Mouse (Mus musculus) C2C12 (cell line): ENCODE measurements around the gene Otop2. TPM values are rescaled to one million over a fixed set of nuclear protein-coding genes. Genes with fewer than 3 reads are reported as not detected.

Source experiments
- H3K27me3 ChIP-seq: one replicate; pipeline ENCODE4 v1.6.1; 2011; ENCODE audit not compliant: control insufficient read depth, insufficient read depth, insufficient read length
- H3K36me3 ChIP-seq: one replicate; pipeline ENCODE4 v1.6.1; 2011; ENCODE audit not compliant: control insufficient read depth, insufficient read depth
- H3K4me3 ChIP-seq: one replicate; pipeline ENCODE4 v1.5.1; 2011; ENCODE audit warnings: mild to moderate bottlenecking, control low read depth; ENCODE audit not compliant: poor library complexity, insufficient read depth, severe bottlenecking
- H3K79me2 ChIP-seq: one replicate; pipeline ENCODE4 v1.6.1; 2011; ENCODE audit not compliant: control insufficient read depth, insufficient read depth
- H3K79me3 ChIP-seq: one replicate; pipeline ENCODE4 v1.6.1; 2011; ENCODE audit warnings: low read depth, control low read depth
- H3ac ChIP-seq: one replicate; pipeline ENCODE3; 2011; ENCODE audit warnings: low read depth; ENCODE audit not compliant: control insufficient read depth, insufficient read length
- CEBPB ChIP-seq: IDR thresholded peaks from one replicate; pipeline ENCODE4 v1.6.1; 2011; ENCODE audit warnings: low read depth, mild to moderate bottlenecking, control low read depth, moderate library complexity
- CTCF ChIP-seq: IDR thresholded peaks from one replicate; pipeline ENCODE4 v1.5.1; 2011; ENCODE audit not compliant: control insufficient read depth, insufficient read depth, insufficient read length
- FOSL1 ChIP-seq: IDR thresholded peaks from one replicate; pipeline ENCODE4 v1.8.0; 2011; ENCODE audit warnings: mild to moderate bottlenecking, low read length; ENCODE audit not compliant: poor library complexity, insufficient read depth, severe bottlenecking
- MAX ChIP-seq: IDR thresholded peaks from one replicate; pipeline ENCODE4 v1.6.1; 2011; ENCODE audit warnings: mild to moderate bottlenecking, control low read depth
- MYOD1 ChIP-seq: IDR thresholded peaks from one replicate; pipeline ENCODE4 v1.6.1; 2011; ENCODE audit warnings: low read depth; ENCODE audit not compliant: control insufficient read depth, insufficient read length
- MYOG ChIP-seq: IDR thresholded peaks from one replicate; pipeline ENCODE4 v1.6.1; 2011; ENCODE audit not compliant: control insufficient read depth, insufficient read length; ENCODE audit errors: extremely low read depth
- USF1 ChIP-seq: IDR thresholded peaks from one replicate; pipeline ENCODE4 v1.6.1; 2011; ENCODE audit warnings: low read depth, mild to moderate bottlenecking, control low read depth, moderate library complexity
- polyA plus RNA-seq: library from polyadenylated mRNA; unstranded; fragments of >200 nt; fragmentation: generic; extraction: Trizol; gene quantifications from one replicate; pipeline ENCODE4 v1.2.1, GENCODE M21; 2012; ENCODE audit warnings: missing spikeins

Gene Otop2
- polyA plus RNA-seq, 1 experiment = not detected

DNA sequence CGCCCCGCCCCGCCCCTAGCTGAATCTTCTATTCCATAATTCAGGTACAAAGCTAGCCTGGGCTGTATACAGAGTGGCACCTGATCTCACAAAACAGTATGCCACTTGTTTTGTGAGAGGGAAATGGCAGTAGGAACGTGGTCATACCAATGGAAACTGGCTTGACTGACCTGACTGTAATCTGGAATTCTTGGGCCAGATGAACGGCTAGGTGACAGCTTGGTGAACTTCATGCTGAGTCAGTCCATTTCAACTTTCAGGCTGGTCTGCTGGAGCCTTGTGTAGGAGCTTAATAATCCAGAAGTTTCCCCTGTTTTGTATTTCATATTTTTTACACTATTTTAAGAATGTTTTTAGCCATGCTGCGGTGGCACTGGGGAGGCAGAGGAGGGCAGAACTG lies 28.8 kb upstream of the Otop2 start:
- Histone ChIP-seq H3K79me3 (no peaks in the 10 kb centered on the region), H3K36me3 (no peaks in the 10 kb centered on the region), H3K4me3 (peak overlapping the region; percentile 56), H3K27me3 (no peaks in the 10 kb centered on the region), H3K79me2 (no peaks in the 10 kb centered on the region), H3ac (no peak overlapping the region)
- TF ChIP-seq CTCF (no peak), USF1 (no peak), MYOG (no peak), CEBPB (no peak), MAX (no peak), FOSL1 (no peak), MYOD1 (no peak)

DNA sequence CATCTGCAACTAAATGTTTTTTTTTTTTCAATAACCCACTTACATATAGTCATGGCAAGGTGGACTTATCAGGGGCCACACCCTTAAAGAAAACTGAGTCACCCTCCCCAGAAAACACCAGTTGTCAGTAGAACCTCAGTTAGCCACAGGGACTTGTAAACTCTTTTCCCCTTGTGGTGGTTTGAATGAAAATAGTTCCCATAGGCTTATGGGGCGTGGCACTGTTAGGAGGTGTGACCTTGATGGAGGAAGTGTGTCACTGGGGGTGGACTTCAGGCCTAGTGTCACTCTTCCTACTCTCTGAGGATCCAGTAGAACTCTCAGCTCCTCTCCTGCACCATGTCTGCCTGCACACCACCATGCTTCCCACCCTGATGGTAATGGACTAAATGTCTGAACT lies 27.2 kb upstream of the Otop2 start:
- H3K4me3 ChIP-seq = no peak overlapping the region
- TF ChIP-seq MYOD1 = no peak
- no peak for TF ChIP-seq CEBPB
- no peak for TF ChIP-seq CTCF
- TF ChIP-seq FOSL1 = no peak
- no peak for TF ChIP-seq MYOG
- TF ChIP-seq MAX = no peak
- TF ChIP-seq USF1 = no peak
- H3K27me3 ChIP-seq = no peaks in the 10 kb centered on the region
- H3ac ChIP-seq = no peak overlapping the region
- H3K79me2 ChIP-seq = no peaks in the 10 kb centered on the region
- H3K79me3 ChIP-seq = no peaks in the 10 kb centered on the region
- H3K36me3 ChIP-seq = no peaks in the 10 kb centered on the region

DNA sequence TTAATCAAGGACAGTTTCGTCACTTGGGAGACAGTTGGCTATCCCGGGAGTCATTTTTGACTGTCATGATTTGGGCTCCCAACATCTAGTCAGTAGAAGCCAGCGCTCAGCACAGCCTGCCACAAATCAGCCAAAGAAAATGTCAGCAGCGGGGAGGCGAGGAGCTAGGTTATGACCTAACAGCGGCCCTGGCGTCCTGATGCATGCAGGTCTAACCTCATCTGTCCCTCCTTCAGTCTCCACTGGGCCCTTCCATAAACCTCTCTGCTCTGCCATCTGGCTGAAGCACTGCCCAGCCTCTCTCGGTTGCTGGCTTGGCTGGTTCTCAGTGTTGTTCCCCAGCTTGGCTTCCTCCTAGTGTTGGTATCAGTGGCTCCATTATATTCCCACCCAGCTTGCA lies 24.7 kb upstream of the Otop2 start:
- no peaks in the 10 kb centered on the region for H3K79me2 ChIP-seq
- H3K36me3 ChIP-seq = no peaks in the 10 kb centered on the region
- no peak overlapping the region for H3K4me3 ChIP-seq
- no peak overlapping the region for H3ac ChIP-seq
- H3K27me3 ChIP-seq = no peaks in the 10 kb centered on the region
- no peaks in the 10 kb centered on the region for H3K79me3 ChIP-seq
- no peak for TF ChIP-seq MYOD1
- TF ChIP-seq USF1 = no peak
- no peak for TF ChIP-seq MAX
- TF ChIP-seq CTCF = no peak
- no peak for TF ChIP-seq CEBPB

DNA sequence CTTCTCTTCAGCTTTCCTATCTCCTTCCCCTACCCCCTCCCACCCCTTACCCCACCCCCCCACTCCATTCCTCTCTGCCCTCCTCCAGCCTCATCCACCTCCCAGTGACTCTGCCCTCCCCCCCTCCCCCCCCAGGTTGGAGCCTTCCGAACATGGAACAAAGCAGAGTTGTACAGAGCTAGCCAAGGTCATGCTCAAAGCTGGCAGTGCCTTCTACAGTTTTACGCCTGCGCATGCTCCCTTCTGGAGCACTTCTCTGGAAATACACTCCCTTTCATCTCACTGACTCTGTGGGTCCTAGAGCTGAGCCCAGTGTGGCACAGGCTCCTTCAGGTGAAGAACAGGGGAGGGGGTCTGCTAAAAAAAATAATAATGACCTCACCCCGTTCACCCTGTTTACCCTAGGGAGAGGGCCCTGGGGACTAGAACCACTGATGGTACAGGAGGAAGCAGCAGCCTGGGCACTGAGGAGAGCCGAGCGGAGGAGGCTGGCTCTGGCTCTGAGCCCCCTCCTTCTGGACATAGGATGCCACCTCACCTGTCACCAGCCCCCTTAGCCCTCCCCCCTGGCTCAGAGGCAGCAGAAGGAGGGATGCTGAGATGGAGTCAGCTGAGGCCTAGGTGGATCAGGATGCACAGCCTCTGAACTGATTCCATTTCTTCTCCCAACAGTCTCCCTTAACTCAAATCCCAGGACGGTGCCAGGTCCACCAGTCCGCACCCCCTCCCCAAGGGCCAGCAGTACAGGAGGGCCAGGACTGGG lies 24.1 kb upstream of the Otop2 start:
- Histone ChIP-seq H3K4me3 (no peak overlapping the region), H3K79me3 (no peaks in the 10 kb centered on the region), H3K36me3 (no peaks in the 10 kb centered on the region), H3K27me3 (no peaks in the 10 kb centered on the region), H3ac (no peak overlapping the region), H3K79me2 (no peaks in the 10 kb centered on the region)
- no peak for TF ChIP-seq MYOG
- TF ChIP-seq FOSL1 = no peak
- no peak for TF ChIP-seq MAX
- no peak for TF ChIP-seq CTCF
- TF ChIP-seq USF1 = no peak

DNA sequence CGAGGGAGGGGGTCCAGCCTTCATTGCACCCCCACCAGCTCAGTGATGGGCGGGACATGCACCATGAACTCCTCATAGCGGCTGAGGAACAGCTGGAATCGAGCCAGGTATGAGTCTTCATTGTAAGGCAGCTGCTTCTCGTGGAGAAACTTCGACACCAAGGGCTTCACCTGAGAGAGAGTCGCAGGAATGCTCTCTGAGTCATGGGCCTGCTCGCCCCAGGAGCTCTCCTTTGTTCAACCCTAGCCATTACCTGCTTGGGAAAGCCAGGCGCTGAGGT lies 23.5 kb upstream of the Otop2 start:
- no peak overlapping the region for H3ac ChIP-seq
- H3K79me2 ChIP-seq = no peaks in the 10 kb centered on the region
- TF ChIP-seq MAX (no peak), CEBPB (no peak), MYOG (no peak), FOSL1 (no peak), USF1 (no peak), MYOD1 (no peak), CTCF (no peak)
- no peaks in the 10 kb centered on the region for H3K79me3 ChIP-seq
- H3K36me3 ChIP-seq = no peaks in the 10 kb centered on the region
- H3K4me3 ChIP-seq = no peak overlapping the region
- H3K27me3 ChIP-seq = no peaks in the 10 kb centered on the region

DNA sequence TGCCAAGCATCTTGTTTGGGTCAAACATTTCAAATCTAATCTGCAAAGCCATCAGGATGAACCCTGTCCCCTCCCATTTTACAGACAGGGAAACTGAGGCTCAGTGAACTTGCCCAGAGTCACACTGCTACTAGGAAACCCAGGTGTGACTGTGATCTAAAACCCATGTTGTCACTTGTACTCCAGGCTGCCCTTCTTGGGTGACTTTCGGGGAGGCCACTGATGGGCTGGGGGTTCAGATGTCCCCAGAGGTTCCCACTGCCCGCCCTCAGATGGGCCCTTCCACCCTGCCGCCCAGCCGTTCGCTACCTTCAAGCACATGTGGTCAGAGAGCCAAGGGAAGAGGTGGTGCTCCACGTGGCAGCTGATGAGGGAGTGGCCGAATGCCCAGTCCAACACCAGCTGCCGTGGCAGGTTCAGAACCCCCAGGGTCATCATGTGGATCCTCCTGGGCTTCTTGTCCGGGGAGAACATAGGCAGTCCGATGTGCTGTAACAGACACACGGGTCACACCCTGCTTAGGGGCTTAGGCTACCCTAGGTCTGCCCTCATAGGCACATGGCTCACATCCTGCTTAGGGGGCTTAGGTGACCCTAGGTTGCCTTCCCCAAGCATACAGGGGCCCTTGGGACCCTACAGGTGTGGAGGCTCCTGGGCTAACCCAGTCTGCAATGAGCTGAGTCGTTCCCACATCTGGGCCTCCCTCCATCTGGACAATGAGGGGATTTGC lies 22.9 kb upstream of the Otop2 start:
- no peak overlapping the region for H3ac ChIP-seq
- no peaks in the 10 kb centered on the region for H3K27me3 ChIP-seq
- no peaks in the 10 kb centered on the region for H3K79me3 ChIP-seq
- H3K79me2 ChIP-seq = no peaks in the 10 kb centered on the region
- H3K4me3 ChIP-seq = no peak overlapping the region
- TF ChIP-seq MAX (no peak), CEBPB (no peak), FOSL1 (no peak), MYOG (no peak)
- H3K36me3 ChIP-seq = no peaks in the 10 kb centered on the region
